Mouse (Mus musculus): ENCODE results near the gene Plxnd1.

The Plxnd1 gene

DNA sequence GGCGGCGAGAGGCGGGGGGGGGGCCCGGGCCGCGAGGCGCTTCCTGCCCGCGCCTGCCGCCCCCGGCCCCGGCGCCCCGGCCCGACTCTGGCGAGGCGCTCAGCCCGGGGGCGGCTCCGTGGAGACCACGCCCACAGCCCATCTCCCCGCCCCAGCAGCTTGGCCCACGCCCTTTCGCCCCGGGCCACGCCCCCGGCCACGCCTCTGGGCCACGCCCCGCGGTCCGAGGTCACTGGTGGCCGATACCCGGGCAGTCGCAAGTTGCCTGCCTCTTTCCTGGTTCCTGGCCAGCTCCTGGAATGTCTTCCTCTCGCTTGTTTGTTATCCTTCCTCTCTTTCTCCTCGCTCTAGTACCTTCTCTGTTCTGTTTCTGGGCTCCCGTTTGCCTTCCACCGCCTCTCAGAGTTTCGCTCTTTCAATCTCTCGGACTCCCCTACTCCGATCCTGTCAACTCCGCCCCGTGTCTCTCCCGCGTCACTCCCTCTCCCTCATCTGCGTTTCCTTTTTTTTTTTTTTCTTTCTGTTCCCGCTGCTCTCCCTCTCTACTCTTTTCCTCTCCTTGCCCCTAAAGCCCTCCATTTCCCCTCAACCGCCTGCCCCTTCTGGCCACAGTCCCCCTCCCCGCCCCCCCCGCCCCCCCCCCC, at the start of gene Plxnd1:
Plxnd1 (minus strand) TSS at position 129 of the 644 bp plus-strand sequence.
- DNase-seq: peak; percentile 84 to 91

- no peak for DNase-seq
Measured at GRCm38 (mm10) chr6:116044039-116044438, 49.2 kb upstream of the Plxnd1 start.

- no peak for DNase-seq
Measured at GRCm38 (mm10) chr6:116038222-116038621, 43.4 kb upstream of the Plxnd1 start.

DNA sequence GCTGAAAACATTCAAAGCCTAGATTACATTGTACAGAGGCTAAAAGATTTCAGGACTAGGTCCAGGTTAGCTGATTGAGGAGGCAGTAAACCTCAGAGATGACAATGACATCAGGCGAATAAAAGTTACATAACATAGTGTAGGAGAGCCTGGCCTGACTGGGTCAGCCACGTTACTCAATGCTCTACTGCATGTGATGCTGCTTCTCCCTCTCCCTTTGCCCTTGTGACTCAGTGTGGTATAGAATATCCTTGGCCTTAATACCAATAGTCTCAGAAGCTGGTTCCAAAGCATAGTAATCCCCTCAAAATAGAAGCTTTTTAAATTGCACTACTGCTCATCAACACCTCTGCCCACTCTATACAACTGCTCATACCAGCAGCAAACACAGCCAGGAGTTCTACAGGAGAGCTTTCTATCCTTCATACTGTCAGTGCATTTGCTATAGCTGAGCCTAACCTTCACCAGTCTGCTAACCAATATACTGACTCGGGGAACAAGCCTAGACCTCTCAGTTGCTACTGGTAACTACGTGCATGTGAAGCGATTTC, 42.6 kb upstream of the Plxnd1 start:
- no peak for DNase-seq

DNA sequence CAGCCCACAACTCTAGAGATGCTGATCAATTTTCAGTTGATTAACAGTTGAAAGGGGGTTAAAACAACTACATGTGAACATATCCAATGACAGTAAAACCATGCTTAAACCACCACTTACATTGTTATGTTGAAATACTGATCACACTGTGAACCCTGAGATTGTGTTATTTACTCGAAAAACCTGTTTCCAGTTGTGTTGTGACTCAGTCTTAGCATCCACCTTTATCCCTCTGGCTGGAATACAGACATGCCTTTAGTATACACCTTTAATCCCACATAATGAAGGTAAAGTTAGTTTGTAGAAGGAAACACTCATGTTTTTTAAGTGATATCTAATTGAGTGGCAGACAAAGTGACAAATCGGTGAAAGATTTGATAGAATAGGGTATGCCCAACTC, 41.8 kb upstream of the Plxnd1 start:
- DNase-seq: no peak

- DNase-seq: no peak
Measured at GRCm38 (mm10) chr6:116031052-116031451, 36.2 kb upstream of the Plxnd1 start.

DNA sequence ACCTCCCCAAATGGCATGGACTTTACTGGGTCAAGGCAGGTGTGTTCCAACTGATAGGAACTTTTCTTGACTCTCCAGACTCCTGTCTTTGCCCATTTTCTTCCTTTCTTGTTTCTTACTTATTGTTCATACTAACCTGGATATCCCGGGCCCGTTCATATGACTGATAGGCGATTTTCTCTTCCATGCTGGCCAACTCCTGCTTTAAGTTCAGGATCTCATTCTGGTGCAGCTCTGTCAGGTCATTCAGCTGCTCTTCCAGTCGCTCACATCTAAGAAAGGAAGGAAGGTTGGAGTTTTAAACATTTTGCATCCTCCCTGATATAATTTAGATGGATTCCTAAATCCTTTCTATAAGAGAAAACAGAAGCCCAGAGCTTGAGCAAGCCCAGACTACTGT, 29.9 kb upstream of the Plxnd1 start:
- DNase-seq: no peak

DNA sequence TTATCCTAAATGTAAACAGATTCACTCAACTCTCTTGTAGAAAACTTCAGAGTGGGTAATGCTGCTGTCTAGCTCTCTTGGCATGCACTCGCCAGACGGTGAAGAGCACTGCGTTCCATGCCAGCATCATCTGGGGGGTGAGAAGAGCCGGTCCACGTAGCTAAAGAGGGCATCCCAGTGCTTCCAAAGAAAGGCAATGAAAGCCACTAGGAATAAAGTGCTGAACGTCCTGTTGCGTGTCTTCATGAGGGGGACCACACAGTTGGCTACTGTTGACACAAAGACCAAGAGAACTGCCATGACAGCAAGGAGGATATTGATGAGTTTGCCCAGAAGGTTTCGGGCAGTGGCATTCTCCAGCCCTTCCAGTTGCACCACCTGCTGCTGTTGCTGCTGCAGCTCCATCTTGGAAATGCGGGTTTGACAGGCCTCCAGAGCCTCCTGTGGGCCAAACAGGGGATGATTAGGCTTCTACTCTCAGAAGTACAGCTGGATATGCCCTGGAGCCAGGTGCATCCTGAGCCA, 27.2 kb upstream of the Plxnd1 start:
- peak in 1 of 2 experiments; percentile 9 for DNase-seq

GRCm38 (mm10) chr6:116015902-116016301, 21.1 kb upstream of the Plxnd1 start:
- DNase-seq: peak in 1 of 2 experiments; percentile 20

GRCm38 (mm10) chr6:116014111-116014510, 19.3 kb upstream of the Plxnd1 start:
- no peak for DNase-seq

DNA sequence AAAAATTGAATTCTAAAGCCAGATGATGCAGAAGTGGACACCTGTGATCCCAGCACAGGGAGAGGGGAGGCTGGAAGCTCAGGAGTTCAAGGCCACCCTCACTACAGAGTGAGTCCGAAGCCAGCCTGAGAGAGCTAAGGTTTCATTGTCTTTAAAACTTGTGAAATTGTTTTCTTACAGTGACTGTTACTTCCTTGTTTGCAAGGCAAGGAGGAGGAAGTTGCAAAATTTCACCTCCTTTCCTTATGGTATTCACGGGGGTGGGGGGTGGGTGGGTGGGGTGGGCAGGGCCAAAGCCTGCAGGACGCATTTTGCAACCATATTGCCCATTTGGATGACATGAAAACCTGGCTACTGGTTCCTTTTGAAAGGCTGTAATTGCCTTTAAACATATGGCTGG, 18.9 kb upstream of the Plxnd1 start:
- no peak for DNase-seq

GRCm38 (mm10) chr6:116010541-116010940, 15.7 kb upstream of the Plxnd1 start:
- peak; percentile 88 to 92 for DNase-seq

- DNase-seq: no peak
Measured at GRCm38 (mm10) chr6:116009426-116009825, 14.6 kb upstream of the Plxnd1 start.

DNA sequence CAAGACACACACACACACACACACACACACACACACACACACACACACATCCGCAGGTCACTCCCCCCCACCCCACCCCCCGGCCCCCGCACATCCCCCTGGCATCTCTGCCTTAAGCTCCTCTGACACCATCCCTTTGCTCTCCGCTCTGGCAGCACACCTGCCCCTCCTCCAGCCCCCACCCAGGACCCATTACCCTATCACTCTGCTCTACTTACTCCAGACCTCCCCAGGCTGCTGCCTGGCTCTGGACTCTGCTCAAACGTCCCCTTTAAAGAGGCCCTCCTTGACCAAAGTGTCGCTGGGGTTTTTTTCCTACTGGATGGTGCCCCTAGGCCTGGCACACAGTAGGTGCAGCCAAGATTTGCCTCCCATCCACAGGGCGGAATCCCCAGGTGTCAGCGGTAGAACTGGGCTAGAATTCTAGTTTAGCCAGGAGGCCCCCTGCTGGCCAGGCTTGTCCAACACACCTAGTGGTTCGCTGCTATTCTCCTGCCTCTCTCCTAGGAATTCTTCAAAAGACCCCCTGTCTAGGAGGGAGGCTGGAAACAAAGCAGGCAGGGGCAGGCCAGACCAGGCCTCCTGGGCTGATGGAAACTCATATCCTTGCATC, 12.9 kb upstream of the Plxnd1 start:
- DNase-seq: peak; percentile 87 to 90

GRCm38 (mm10) chr6:116006731-116007130, 11.9 kb upstream of the Plxnd1 start:
- peak in 1 of 2 experiments; percentile 22 for DNase-seq

DNA sequence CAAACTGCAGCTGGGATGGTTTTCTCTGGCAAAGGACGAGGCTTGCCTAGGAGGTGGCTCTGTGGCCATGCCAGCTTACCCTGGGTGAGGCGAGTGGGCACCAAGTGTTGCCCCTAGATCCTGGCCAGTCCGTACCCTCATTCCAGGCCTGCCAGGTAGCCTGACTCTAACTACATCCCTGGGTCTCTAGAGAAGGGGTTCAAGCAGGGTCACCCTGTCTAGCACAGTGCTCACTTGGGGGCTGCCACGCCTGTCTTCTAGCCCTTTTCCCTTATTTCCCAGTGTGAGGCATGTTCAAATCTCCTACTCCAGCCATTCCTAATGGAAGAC, 11.1 kb upstream of the Plxnd1 start:
- DNase-seq: no peak

DNA sequence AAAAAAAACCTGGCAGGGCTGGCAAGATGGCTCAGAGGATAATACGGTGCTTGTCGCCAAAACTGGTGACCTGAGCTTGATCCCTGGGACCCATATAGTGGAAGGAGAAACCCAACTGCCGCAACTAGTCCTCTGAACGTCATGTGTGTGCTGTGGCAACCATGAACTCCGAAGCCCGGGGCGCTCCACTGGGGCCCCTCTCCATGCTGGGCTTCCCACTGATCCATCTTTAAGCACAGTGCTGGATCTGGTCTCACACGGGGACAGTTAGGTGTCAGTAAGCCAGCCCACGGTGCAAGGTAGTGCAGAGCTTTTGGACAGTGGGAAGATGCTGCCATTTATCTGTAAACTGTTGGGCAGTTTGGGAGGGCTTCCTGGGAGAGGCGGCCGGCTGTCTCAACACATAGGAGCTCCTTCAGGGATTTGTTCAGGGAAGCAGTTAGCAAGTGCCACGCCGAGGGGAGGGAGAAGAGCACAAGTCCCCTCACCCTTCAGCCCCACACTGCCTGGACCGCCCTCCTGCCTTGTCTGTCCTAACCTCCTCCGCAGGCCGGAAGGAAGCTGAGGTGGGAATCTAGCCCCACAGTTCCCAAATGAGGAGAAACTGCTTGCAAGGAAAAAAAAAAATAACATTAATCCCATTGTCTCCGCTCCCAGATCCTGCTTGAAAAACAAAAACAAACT, 10.6 kb upstream of the Plxnd1 start:
- DNase-seq: peak in 1 of 2 experiments; percentile 4

- peak in 1 of 2 experiments; percentile 2 for DNase-seq
Measured at GRCm38 (mm10) chr6:116004716-116005115, 9.9 kb upstream of the Plxnd1 start.

- DNase-seq: peak in 1 of 2 experiments; percentile 2
Measured at GRCm38 (mm10) chr6:116004069-116004468, 9.3 kb upstream of the Plxnd1 start.

DNA sequence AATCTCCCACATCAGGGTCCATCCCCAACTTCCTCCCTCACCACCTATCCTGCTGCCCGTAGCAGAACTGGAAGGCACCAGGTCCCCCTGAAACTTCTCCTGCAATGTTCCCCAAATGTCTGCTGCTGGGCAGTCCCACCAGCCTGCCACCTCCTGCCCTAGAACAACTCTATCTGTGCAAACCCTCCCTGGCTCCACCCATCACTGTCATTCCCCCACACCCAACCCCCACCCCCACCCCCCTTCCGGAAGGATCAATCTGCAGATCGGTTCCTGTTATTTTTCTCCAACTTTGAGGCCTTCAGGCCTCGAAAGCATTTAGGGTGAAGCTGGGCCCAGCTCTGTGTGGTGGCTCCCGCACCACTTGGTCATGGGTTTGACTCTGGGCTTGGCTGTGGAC, 8.7 kb upstream of the Plxnd1 start:
- DNase-seq: peak in 1 of 2 experiments; percentile 2

DNA sequence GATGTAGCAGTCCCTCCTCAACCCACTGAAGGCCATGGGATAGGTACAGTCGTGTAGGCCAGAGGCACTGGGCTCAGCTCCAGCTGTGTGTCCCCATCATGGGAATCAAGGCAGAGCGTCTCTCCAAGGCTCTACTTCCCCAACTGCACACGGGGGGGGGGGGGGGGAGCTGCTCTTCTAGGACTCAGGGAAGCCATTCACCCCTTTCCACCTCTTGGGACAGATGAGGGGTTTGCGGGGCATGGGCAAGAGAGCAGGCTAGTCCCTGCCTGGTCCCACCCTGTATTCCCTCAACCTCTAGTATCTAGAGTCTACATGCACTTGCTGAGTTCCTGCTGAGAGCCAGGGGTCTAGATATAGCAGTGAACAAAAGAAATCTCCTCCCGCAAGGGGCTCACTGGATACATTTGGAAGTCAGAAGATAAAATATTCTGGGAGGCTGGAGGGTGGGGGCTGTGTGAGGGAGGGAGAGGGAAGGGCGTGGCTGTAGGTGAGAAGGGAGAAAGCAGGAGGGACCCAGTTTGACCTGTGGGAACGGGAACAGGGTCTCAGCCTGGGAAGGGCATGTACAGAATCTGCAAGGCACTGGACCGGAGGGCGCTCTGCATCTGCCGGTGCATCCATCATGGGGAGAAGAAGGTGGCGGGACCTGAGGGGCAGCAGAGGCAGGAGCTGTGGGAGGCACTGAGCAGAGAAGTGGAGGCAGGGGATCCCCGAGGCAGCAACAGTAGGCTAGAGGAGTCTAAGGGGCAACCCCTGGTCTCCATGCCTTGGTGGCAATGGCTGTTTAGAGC, 7.7 kb upstream of the Plxnd1 start:
- DNase-seq: peak in 1 of 2 experiments; percentile 2

DNA sequence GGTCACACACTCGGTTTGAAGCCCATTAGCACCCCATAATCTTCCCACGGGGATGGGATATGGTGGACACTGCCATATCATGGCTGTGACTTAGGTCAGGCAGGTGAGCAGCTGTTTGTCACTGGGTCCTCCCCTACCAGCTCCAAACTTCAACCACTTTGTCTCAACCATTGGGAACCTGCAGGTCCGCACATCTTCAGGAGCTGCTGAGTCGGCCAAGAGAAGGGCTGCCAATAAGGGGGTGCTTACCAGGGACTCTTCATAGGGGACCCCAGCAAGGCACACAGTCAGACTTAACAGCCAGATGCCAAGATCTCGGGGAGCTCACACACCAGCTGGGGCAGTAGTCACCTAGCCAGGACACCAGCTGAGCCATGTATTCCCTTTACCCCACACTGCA, 6.0 kb upstream of the Plxnd1 start:
- no peak for DNase-seq

DNA sequence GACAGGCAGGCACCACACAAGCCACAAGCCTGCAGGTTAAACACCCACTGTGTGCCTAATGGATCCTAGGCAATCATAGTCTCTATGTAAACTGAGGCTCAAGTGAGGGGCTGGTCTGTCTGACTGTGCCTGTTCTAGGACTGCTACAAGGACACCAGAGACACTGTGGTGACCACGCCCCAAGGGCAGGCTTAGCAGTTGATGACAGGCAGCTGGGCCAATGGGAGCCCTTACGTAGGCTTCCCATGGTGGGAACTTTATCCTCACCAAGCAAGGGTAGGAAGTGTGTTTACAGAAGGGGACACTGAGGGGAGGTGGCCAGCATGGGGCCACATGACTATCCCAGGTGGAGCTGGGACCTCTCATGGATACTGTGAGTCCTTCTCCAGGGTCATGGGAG, 4.4 kb upstream of the Plxnd1 start:
- DNase-seq: no peak
